Mouse (Mus musculus) cerebellum, adult 2 months (tissue): ENCODE measurements at regions not wholly inside any gene's neighbourhood (a gene's known extent, or its start where the extent isn't known, plus 50 kb on each side); places are given as distances from the start of the nearest gene placed in this dataset.

ENCODE experiments used
- CTCF ChIP-seq: fragments of 200-500 bp; IDR thresholded peaks from 2 replicates; pipeline ENCODE4 v1.5.1; 2011; ENCODE audit warnings: low read depth, mild to moderate bottlenecking, control low read depth, low read length, moderate library complexity, borderline replicate concordance; ENCODE audit not compliant: insufficient read depth
- POLR2A ChIP-seq: fragments of 200-500 bp; IDR thresholded peaks from 2 replicates; pipeline ENCODE4 v1.6.1; 2011; ENCODE audit warnings: low read length, control low read depth, borderline replicate concordance; ENCODE audit not compliant: insufficient read depth

- no peak for TF ChIP-seq CTCF
- no peak for TF ChIP-seq POLR2A
Measured at GRCm38 (mm10) chr8:87225504-87226425, 246.6 kb downstream of the Cbln1 start.
